Mouse (Mus musculus): ENCODE measurements at regions not wholly inside any gene's neighbourhood (a gene's known extent, or its start where the extent isn't known, plus 50 kb on each side); places are given as distances from the start of the nearest gene placed in this dataset.
A peak's percentile ranks its signal among the peaks of the same experiment; 100 is the strongest.
"Not testable (repeated sequence)": the region's sequence is repeated elsewhere in the genome, so short reads cannot be mapped to it uniquely, and the experiment has no call there.

- ATAC-seq (ENCODE audit: low TSS enrichment): peak; percentile 60
Measured at GRCm38 (mm10) chr1:123156851-123157250, 888.5 kb downstream of the Dpp10 start.

GRCm38 (mm10) chr1:123154558-123154957 lies 890.8 kb downstream of the Dpp10 start:
- ATAC-seq (ENCODE audit: low TSS enrichment): peak; percentile 97

- not testable (repeated sequence) for ATAC-seq (ENCODE audit: low TSS enrichment)
Measured at GRCm38 (mm10) chr1:123133891-123134290, 911.5 kb downstream of the Dpp10 start.
